Mouse (Mus musculus) MEL (cell line): ENCODE measurements around the gene Tmem144.

ENCODE experiments used
- CTCF ChIP-seq, 3 experiments: IDR thresholded peaks in 2 of 3; conservative IDR thresholded peaks in 1 of 3; 2 replicates each; pipeline ENCODE4 v1.5.1; 2011 to 2012; ENCODE audit warnings: low read length in 3 of 3, low read depth in 2 of 3, mild to moderate bottlenecking in 2 of 3, improper control_type of control experiment in 1 of 3, inconsistent platforms in 1 of 3, mixed read lengths in 1 of 3, moderate library complexity in 1 of 3; ENCODE audit not compliant: control insufficient read depth in 1 of 3, insufficient read depth in 1 of 3, poor library complexity in 1 of 3, severe bottlenecking in 1 of 3
- EP300 ChIP-seq, 2 experiments: IDR thresholded peaks; 2 replicates each; pipeline ENCODE4 v1.6.1; 2011; ENCODE audit warnings: improper control_type of control experiment in 2 of 2, low read length in 2 of 2, low read depth in 1 of 2, mild to moderate bottlenecking in 1 of 2
- MEF2A ChIP-seq: IDR thresholded peaks from 2 replicates; pipeline ENCODE4 v1.6.1; 2014; ENCODE audit warnings: low read depth, mild to moderate bottlenecking, inconsistent platforms, low read length, improper control_type of control experiment; ENCODE audit not compliant: poor library complexity, insufficient replicate concordance, severe bottlenecking; ENCODE audit errors: extremely low read depth

- TF ChIP-seq CTCF (IDR thresholded peaks at IDR 0.05 in 2 of 3, conservative IDR thresholded peaks at IDR 0.05 in 1 of 3; ENCODE audit: control insufficient read depth in 1 of 3, insufficient read depth in 1 of 3, low read depth in 2 of 3, low read length in 3 of 3, poor library complexity in 1 of 3, severe bottlenecking in 1 of 3) (no peak), MEF2A (no peak), EP300 (IDR thresholded peaks at IDR 0.05; ENCODE audit: low read depth in 1 of 2, low read length in 2 of 2) (no peak)
Observed at GRCm38 (mm10) chr3:79789554-79789953, 63.0 kb downstream of the Tmem144 start.
